Mouse (Mus musculus) forelimb bud, embryonic 11.5 days (tissue): ENCODE results near the gene Ldlrap1.

Source experiments
- DNase-seq: peaks from one replicate; pipeline ENCODE4 v3.0.0-alpha.2; 2012; ENCODE audit warnings: low read depth, low spot score

The Ldlrap1 gene

DNA sequence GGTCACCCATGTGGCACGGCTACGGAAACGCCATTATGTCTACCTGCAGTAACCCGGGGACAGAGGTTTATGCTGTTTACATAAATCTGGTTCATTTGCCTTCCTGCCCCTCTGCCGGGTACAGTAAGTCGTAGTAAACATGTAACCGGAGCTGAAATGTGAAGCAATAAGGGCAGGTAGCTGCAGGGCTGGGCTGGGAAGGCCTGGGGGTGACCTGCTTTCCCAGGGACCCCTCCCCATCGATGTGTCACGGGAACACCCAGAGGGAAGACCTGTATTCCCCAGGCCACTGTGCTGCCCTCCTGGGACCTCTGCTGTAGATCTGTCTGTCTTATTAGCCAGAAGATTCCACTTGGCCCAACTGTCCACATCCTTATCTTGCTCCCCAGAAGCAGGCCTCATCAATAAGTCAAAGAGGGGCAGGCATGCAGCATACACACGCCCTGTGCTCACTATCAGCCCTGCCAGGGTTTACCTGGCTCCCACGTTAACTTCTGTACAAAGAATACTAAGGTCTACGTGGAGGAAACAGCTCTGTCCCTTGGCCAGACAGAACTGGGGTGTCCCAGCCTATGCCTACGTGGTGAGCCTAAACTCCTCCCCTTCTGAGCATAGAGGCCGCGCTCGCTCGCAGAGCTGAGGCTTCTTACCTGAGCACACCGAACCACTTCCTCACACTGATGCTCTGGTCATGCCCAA, 16.0 kb downstream of the Ldlrap1 start:
- no peak for DNase-seq

DNA sequence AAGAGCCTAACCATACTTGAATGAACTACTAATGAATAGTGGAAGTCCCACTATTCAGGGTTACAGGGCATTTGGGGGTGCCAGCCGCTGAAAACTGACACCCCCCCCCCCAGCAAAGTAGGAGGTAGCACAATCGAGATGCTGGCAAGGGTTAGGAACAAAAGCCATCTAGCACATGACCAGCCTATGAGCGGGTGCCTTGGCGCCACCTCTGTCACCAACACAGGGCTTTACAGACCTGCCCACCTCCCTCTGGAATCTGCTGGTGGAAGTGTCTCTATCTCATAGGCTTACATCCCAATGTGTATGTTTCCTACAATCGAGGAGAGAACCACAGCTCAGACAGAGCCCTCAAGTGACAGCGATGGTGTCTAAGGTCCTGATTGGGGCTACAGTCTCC, 17.0 kb downstream of the Ldlrap1 start:
- DNase-seq, result no peak

DNA sequence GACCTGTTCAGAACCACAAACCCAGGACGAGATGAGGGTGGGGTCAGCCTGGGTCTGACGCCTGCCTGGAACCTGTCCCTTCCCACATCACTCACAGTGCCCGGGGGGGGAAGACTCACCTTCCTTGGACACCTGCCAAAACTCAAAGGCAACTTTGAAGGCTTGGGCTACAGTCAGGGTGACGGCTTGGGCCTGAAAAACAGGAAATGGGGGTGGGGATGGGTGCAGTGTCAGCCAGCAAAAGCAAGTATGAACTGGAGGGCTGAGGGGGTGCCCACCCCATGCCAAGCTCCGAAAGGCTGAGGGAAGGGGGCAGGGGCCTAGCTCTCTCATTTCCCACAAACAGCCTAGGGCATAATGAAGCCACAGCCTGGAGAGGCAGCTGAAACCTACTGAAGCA, 17.6 kb downstream of the Ldlrap1 start:
- no peak for DNase-seq

DNA sequence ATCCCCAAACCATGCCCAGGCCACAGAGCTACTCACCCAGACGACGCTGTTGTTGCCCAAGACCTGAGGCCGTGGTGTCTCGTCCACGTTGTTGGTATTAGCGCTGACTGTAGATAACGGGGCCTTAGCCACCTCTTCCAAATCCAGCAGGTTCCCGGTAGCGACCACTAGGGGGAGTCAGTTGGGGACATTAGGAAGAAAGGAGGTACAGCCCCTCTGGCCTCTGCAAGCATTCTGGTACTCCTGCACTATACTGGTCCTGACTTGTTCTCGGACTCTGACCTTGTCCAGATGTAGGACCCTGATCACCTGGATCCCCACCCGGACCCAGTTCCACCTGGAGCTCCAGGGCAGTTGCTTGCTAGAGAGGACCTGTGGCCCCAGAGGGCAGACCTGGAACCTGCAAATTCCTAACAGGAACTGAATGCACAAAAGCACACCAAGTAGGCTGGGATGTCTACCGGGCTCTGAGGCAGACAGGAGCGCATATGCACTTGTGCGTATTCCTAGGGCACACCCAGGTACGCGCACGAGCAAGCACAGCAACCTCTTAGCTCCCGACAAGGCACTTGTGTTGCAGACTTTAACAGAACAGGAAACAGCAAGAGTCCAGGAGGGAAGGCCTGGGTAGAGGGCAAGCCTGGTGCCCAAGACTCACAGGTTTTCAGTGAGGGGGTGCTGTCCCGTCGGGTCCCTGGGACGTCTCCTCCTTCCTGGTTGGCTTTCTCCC, 18.4 kb downstream of the Ldlrap1 start:
- DNase-seq, result no peak

DNA sequence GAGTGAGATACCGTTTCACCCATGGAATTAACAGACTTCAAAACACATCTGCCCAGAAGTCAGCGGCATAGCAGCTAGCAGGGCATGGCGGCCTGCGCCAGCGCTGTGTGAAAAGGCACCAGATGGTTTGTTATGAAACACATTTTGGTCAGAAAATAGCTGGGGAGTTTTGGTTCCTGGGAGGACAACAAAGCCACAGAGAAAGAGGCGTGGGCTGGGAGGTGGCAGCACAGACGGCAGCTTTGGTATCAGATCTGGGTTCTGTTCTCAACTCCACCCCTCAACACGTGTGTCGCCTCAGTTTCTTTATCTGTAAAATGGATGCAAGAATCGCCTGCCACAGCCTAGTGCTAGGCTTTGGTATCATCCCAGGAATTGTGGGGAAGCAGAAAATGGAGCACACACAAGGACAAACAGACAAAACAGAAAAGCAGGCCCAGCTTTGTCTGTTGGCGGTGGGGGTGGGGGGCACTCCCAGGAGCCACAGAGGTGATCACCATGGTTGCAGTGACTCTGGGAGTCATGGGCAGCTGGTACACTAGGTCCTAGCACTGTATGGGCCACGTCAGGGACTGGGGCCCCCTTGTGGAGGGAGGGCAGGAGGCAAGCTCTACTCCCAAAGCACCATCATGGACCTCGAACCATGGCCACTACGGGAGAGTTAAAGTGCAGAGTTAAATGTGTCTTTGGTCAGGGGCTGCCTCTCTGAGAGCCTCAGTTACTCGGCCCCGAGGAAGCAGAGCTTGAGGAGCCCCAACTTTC, 21.7 kb downstream of the Ldlrap1 start:
- no peak for DNase-seq

DNA sequence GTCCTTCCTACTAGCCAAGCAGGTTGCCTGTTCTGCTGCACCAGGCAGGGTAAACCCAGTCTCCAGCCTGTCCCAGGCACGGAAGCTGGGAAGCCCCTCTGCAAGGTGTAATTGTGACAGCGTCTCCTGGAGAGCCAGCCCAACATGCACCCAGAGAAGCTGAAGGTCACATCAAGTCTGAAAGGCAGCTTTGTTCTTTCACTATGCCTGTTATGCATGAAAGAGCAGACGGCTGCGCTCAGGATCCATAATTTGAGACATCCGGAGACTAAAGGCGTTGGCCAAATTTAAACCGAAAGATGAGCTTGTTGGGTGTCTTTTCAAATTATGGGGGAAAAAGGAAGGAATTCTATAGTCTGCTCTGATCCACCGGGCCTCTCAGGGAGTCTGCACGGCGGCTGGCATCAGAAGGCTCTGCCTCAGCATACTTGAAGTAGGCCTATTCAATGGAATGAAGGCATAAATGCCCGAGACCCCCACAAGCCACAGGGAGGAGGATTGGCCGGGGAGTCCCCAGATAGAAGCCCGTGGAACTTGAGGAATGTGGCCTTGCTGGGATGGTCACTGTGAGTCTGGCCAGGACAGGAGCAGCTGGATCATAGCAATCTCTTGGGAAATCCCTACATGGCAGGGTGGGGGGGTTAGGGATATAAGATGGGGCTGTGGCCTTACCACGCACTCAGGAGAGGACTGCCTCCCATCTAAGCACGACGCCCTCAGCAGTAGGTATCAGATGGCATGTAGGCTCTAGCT, 23.8 kb downstream of the Ldlrap1 start:
- DNase-seq, result no peak

DNA sequence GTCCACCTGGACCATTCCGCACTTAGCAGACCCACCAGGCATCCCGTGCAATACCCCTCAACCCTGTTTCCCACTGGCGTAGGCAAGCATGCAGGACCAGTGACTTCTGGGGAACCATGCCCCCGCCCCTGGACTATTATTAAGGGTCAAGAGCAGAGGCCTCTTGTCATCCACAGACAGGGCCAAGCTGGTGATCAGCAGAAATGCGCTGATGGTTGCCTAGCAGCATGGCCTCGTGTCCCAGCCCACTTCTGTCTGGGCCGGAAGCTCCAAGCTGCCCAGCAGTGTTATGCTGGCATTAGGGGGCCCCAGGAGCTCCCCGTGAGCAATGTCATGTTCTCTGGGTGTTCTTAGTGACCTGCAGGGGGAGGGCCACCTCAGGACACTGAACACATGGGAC, 25.9 kb downstream of the Ldlrap1 start:
- DNase-seq, result no peak

DNA sequence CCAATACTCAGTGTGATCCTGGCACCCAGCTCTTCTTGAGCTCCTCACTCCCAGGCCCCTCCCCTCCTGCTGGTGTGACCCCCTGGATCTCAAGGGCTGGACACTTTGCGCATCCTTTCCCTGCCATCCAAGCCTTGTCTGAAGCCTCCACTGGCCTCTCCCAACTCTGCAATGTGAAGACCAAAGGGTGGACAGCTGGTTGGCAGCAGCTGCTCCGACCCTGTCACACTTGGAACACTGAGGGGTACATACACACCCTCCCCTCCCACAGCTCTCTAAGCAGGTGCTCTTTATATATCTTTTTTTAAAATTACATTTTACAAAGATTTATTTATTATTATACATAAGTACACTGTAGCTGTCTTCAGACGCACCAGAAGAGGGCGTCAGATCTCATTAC, 27.6 kb downstream of the Ldlrap1 start:
- DNase-seq, result no peak

DNA sequence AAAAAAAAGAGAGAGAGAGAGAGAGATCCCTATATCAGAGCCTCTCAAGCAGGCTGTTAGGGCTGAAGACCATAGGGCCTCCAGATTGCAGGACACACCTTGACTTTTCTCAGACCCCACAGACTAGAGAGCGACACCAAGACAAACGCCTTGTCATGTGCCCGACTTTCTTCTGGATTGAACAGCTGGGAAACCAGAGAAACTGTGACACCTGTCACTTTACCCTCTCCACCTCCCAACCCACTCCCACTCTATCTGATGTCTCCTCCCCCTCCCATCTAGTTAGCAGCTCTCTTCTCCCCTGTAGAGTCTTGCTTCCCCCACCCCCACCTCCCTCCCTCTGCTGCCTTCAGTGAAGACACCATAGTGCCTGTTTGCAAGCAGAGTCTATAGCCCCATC, 28.3 kb downstream of the Ldlrap1 start:
- no peak for DNase-seq

DNA sequence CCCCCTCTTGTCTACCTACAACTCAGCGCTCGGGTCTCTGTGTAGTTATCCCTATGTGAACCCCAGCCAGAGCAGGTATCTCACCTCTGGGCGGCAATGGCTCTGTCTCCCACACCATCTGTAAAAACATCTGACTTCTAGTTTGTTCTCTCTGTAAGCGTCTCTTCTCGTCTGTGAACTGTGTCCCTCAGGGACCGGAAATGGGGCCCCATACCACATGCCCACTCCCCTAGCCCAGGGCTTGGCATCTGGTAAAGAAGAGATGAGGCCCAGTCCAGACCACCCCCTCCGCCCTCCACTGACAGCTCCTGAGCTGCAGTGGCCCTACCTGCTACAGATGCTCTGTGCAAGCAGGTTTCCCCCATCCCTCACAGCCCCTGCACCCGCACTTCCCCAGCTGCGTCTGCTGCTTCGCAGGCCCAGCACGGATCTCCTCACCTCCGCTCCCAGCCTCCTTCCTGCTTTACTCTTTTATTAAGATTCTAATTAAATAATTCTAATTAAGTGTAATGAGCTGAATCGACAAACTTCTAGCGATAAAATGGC, 30.4 kb downstream of the Ldlrap1 start:
- DNase-seq, result no peak

DNA sequence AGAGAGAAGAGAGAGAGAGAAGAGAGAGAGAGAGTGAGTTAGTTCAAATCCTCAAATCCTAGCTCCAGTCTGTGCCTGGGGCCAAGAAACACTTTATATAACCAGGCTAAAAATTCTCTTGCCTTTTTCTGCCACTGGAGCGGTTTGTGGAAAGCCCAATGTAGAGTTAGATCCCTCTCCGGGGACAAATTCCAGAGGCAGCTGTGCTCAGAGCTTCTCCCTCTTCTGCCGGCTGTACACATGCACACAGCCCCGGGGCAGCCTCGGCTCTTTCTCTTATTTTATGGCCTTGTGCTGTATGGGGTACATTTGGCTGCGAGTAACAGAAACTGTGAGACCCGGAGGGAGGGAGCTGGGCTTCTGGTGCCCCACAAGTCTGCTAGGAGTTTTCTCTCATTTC, 31.7 kb downstream of the Ldlrap1 start:
- DNase-seq, result peak; percentile 35

DNA sequence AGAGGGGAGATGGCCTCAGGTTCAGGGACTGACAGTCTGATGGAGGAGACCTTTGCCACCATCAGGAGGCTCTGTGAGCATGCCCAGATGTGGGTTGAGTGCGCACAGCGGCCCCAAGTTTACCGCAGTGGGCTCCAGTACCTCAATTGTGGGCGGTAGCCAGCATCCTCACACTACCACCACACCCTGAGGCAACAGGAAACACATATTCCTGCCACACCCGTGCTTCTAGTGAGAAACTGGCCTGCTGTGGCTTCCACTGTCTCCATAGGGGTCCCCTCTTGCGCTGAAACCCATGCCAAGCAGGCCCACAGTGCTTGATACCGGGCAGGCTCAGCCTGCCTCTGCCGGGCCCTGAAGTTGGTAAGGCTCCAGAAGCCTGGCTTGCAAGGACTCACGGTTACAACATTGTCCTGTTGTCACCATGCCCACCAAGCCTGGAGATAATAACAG, 33.2 kb downstream of the Ldlrap1 start:
- no peak for DNase-seq

DNA sequence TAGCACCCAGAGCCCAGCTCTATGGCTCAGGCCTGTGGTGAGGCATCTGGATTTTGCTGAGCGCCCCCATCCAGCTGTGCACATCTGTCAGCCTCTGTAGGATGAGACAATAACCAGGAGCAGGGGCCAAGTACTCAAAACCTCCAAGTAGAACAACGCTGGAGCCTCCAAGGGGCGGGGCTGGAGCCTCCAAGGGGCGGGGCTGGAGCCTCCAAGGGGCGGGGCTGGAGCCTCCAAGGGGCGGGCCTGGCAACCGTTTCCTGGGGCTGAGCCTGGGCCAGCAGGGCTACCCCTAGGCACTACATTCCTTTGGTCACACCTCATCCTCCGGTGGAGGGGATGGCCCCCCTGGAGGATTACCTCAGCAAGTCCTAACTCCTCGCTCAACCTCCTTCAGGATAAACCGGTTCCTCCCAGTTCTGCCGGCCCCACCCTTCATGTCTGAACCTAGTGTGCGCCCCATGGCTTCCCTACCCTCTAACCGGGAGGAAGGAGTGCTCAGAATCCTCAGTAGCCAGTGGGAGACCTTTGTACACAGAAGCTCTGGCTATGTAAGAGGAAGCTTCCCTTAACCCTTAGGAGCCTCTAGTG, 33.7 kb downstream of the Ldlrap1 start:
- peak; percentile 65 for DNase-seq

DNA sequence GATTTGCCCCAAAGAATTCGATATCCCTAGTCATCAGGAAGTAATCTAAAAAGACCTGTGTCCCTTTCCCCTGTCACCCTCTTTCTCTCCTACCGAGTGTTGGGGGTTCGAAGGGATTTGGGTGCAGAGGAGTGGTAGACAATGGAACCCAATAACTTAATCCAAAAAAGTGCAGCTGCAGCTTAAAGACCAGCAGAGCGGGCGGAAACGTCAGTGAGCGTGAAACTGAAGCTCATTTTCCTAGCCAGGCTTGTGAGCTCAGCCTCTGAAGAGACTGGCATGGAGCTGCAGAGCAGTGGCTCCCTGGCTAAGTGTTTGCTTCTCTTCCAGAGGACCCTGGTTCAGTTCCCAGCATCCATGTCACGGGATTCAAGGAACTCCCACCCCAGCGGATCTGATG, 34.5 kb downstream of the Ldlrap1 start:
- no peak for DNase-seq

DNA sequence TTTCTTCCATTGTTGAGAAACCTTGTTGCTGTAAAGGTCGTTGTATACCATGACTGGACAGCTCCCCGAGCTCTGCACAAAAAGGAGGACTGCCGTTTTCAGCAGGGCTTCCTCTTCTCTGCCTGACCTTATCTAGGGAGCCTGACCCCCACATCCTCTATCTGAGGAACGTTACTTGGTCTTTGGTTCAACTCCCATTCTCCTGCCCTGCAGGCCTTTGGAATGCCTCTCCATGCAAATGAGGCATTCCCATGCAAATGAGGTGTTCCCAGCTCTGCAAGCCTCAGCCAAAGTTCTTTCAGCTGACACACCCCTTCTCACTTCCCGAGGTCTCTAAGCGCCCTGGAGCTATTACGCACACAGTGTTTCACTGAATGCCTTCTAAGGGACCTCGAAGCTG, 37.7 kb downstream of the Ldlrap1 start:
- no peak for DNase-seq

DNA sequence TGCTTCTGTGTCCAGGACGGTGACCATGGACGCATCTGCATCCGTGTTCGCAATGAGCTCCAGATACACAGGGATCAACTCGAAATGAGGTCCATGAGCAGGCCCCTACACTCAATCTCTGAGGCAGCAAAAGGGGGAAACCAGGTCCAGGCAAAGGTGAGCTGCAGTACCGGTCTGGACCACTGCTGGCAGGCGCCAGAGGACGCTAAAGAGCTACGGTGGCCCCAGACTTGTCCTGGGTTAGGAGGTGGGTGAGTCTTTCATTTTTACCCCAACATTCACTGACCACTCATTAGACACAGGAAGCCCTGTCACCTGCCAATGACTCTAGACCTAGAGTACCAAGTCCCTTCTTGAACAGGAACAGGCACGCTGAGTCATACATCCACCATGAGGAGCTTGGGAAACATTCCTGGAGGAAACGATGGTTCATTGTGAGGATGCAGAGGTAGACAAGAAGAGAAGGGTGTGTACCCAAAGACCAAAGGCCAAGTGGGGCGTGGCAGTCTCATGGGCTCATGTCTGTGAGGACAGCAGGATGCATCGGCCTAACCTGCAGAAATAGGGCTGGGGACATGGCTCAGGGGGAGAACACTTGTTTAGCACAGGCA, 42.0 kb downstream of the Ldlrap1 start:
- DNase-seq, result no peak

DNA sequence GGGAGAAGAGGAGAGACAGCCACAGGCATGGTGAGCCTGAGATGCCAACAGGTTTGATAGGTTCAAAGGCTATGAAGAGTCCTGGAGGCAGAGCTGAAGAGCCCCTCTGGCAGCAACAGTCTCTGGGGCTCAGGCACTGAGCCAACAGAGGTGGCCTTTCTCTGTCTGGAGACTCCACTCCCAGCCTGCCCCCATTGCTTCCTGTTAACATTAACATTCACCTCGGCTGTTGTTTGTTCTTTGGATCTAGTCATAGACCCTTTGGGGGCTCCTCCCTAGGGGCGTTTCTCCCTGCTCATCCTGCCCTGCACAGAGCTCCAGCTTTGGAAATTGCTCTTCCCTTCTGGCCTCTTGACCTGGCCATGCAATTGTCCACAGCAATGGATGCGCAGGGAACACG, 42.9 kb downstream of the Ldlrap1 start:
- no peak for DNase-seq

DNA sequence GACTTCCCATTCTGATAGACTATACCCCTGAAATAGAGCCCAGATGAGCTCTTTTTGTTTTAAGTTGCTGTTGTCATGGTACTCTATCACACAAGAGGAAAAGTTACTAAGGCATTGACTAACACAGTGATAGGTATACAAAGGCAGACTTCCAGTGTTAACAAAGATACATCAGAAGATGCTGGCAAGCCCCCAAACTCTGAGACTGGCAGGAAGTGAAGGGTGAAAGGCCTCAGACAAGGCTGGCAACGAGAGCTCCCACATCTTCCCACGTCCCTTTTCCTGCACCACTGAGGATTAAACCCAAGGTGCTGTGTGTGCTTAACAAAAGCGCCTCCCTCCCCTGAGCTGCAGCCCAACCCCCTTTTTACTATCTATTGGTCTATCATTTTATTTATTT, 44.6 kb downstream of the Ldlrap1 start:
- DNase-seq, result no peak

DNA sequence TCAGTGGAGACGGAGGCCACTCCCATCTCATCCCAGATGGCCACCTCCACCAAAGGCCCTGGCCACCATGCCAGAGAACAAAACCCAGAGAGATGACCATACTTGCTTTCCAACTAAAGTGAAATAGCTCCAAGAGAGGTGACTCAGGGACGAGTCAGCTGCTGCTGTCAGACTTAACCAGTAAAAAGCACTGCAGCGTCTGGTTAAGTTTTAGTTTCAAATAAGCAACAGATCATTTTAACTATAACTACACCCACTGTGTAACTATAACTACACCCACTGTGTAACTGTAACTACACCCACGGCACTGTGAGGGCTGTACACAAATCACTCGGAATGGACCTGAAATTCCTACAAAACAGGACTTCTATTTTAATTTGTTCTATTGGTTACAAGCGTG, 46.7 kb downstream of the Ldlrap1 start:
- DNase-seq, result no peak

DNA sequence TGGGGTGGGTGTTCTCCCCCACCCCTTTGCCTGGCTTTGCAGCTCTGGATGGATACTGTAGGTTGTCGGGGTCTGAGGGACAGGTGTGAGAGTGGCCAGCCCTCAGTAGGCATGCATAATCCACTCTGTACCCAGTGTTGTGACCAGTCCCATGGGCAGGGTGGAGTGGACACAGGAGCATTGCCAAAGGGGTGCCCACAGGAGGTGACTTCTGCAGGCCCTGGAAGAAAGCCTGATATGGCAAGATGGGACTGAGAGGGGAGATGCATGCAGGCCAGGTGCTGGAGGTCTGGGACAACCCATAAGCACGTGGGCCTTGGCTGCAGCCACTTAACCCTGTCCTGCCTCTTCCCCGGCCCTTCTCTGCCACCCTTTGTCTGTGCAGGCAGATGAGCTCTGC, 47.5 kb downstream of the Ldlrap1 start:
- no peak for DNase-seq

DNA sequence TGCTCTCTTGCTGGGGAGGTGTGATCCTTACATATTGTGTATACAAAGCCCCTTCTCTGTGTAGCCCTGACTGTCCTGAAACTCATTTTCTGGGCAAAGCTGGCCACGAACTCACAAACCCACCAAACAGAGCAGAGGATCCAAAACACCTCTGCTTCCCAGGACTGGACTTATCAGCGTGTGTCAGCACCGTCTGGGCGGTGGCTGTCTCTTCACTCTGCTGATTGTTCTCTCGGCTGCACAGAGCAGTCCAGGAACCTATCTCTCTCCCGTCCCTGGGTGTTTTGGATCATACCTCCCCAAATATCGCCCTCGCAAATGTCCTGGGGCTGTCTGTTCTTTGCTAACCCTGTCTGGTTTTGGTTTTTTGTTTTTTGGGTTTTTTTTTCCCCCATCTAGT, 48.3 kb downstream of the Ldlrap1 start:
- DNase-seq, result no peak
